Mouse (Mus musculus): ENCODE data around the gene Gsta3.

- TF ChIP-seq CHD2 (IDR thresholded peaks at IDR 0.05; ENCODE audit: low read depth, low read length) = no peak
- TF ChIP-seq ZC3H11A (IDR thresholded peaks at IDR 0.05; ENCODE audit: borderline replicate concordance, low read depth, low read length) = no peak
Measured at GRCm38 (mm10) chr1:21273091-21273490, 32.7 kb downstream of the Gsta3 start.

Measured in ES-E14 (cell line).